In the genomic region with DNA sequence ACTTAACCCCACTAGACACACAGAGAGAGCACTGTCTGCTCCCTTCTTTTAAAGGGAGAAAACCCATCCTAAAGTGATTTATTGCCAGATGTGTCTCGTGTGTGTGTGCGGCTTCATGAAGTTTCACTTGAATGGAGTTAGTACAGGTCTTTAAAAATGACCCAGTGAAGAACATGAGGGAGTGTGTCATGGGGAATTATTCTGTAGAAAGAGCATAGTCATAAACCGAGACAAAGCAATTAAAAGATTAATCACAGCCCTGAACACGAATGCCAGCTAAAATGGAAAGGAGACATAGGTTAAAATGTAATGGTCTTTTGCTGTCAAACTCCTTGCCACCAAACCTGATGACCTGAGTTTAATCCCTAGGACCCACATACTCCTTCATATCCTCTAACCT, we compare ENCODE assay signal across 31 mouse cellular contexts. TPM values are rescaled to one million over a fixed set of nuclear protein-coding genes. Genes with fewer than 3 reads are reported as not detected.
"Had no signal": no experiment of that assay in that cellular context is flagged by ENCODE, and none has a peak within 500 bp of the region (broad histone marks: within the 10 kb centered on the region; RNA-seq: fewer than 3 reads in every experiment).

No protein-coding gene starts in this region.

- H3K9me3 ChIP-seq: heart, embryonic 13.5 days; heart, embryonic 15.5 days; hindbrain, embryonic 13.5 days; hindbrain, embryonic 15.5 days; limb, embryonic 13.5 days; limb, embryonic 15.5 days; liver, embryonic 12.5 days had no signal

- H3K27ac ChIP-seq: gastrocnemius, adult 2 months; heart, embryonic 13.5 days; heart, embryonic 15.5 days; hindbrain, embryonic 13.5 days; hindbrain, embryonic 15.5 days; layer of hippocampus, adult 2 months; left cerebral cortex, adult 2 months; limb, embryonic 13.5 days; limb, embryonic 15.5 days; liver, embryonic 12.5 days; liver, embryonic 14.5 days had no signal

- ATAC-seq: inflammation-experienced regulatory T-cells, adult 6 months; liver, embryonic 12.5 days had no signal

- H3K4me1 ChIP-seq: heart, embryonic 13.5 days; heart, embryonic 15.5 days; hindbrain, embryonic 13.5 days; hindbrain, embryonic 15.5 days; limb, embryonic 13.5 days; limb, embryonic 15.5 days; liver, embryonic 12.5 days had no signal

- H3K9ac ChIP-seq: heart, embryonic 13.5 days; heart, embryonic 15.5 days; hindbrain, embryonic 13.5 days; hindbrain, embryonic 15.5 days; limb, embryonic 13.5 days; limb, embryonic 15.5 days; liver, embryonic 12.5 days; liver, embryonic 14.5 days had no signal

- DNase-seq: gastrocnemius, adult 2 months; gastrocnemius, postnatal 10 days; gastrocnemius, postnatal 25 days; heart, adult 18-20 months; heart, postnatal 14 days; heart, postnatal 36 days; kidney, adult 18-20 months; kidney, adult 8-10 months; kidney, postnatal 10 days; kidney, postnatal 25 days; kidney, postnatal 4 days; left cerebral cortex, postnatal 4 days had no signal

- H3K36me3 ChIP-seq: heart, embryonic 13.5 days; heart, embryonic 15.5 days; hindbrain, embryonic 13.5 days; hindbrain, embryonic 15.5 days; limb, embryonic 13.5 days; limb, embryonic 15.5 days; liver, embryonic 12.5 days had no signal

- H3K4me2 ChIP-seq: heart, embryonic 11.5 days; heart, embryonic 13.5 days; heart, embryonic 15.5 days; hindbrain, embryonic 13.5 days; hindbrain, embryonic 15.5 days; limb, embryonic 13.5 days; limb, embryonic 15.5 days; liver, embryonic 12.5 days had no signal

- H3K27me3 ChIP-seq: heart, embryonic 13.5 days; heart, embryonic 15.5 days; hindbrain, embryonic 13.5 days; hindbrain, embryonic 15.5 days; limb, embryonic 13.5 days; limb, embryonic 15.5 days; liver, embryonic 12.5 days had no signal

- H3K4me3 ChIP-seq: gastrocnemius, adult 2 months; heart, embryonic 13.5 days; heart, embryonic 15.5 days; hindbrain, embryonic 13.5 days; hindbrain, embryonic 15.5 days; layer of hippocampus, adult 2 months; left cerebral cortex, adult 2 months; limb, embryonic 13.5 days; limb, embryonic 15.5 days; liver, embryonic 12.5 days had no signal

RNA-seq across cellular contexts. Expression of a gene that starts 0.6 kb away (rescaled TPM):
- polyA plus RNA-seq: frontal cortex, adult 2 months; heart, embryonic 11.5 days; heart, embryonic 13.5 days; heart, embryonic 15.5 days; heart, postnatal 0 days; hindbrain, embryonic 11.5 days; hindbrain, embryonic 13.5 days; inflammation-experienced regulatory T-cells, adult 6 months; kidney, embryonic 14.5 days; kidney, embryonic 16.5 days; limb, embryonic 11.5 days; limb, embryonic 13.5 days; limb, embryonic 15.5 days; liver, adult 2 months; liver, embryonic 12.5 days had no signal

RNA-seq across cellular contexts. Expression of a gene that starts 27.0 kb away (rescaled TPM):
- polyA plus RNA-seq: heart, embryonic 13.5 days; heart, embryonic 15.5 days; heart, postnatal 0 days; inflammation-experienced regulatory T-cells, adult 6 months; limb, embryonic 15.5 days; liver, adult 2 months; liver, embryonic 12.5 days had no signal
